Mouse (Mus musculus): ENCODE results near the gene Cdkn2aip. TPM values are rescaled to one million over a fixed set of nuclear protein-coding genes. Genes with fewer than 3 reads are reported as not detected.

Gene Cdkn2aip
- 10.3 and 11.1 TPM in 2 replicates for polyA plus RNA-seq (2012; rRNA removed)

- Histone ChIP-seq H3K4me1 (ENCODE audit: control insufficient read depth, insufficient read depth, low read length) (no peaks in the 10 kb centered on the region; the same call in none of the 2 replicates), H3K27me3 (ENCODE audit: control insufficient read depth, insufficient read depth, low read length) (no peaks in the 10 kb centered on the region), H3K4me3 (replicated peaks; ENCODE audit: insufficient read depth, low read depth, low read length) (peak within 1 kb of the TSS; percentile 63), H3K27ac (ENCODE audit: insufficient read depth, low read length) (peak within 1 kb of the TSS; percentile 71)
- TF ChIP-seq CTCF (IDR thresholded peaks at IDR 0.05; ENCODE audit: borderline replicate concordance, insufficient read depth, low read depth, low read length) (no peak), POLR2A (IDR thresholded peaks at IDR 0.05; ENCODE audit: borderline replicate concordance, insufficient read depth, low read length) (peak; percentile 66)
- peak; percentile 94 for DNase-seq
- WGBS = under 1% methylated on average over 103 of the region's 114 CpGs
These were observed at the start of gene Cdkn2aip for GRCm38 (mm10) chr8:47713761-47714745. Gene Cdkn2aip (minus strand): TSS chr8:47713932.

- 4% methylated on average over 9 of the region's 9 CpGs for WGBS
These were observed 49.5 kb upstream of the Cdkn2aip start for GRCm38 (mm10) chr8:47763194-47763593.

GRCm38 (mm10) chr8:47760685-47761084, 47.0 kb upstream of the Cdkn2aip start:
- WGBS = 43% methylated on average over 11 of the region's 11 CpGs
- Histone ChIP-seq H3K4me3 (replicated peaks; ENCODE audit: insufficient read depth, low read depth, low read length) (no peak overlapping the region), H3K4me1 (ENCODE audit: control insufficient read depth, insufficient read depth, low read length) (no peaks in the 10 kb centered on the region; the same call in 1 of the 2 replicates), H3K27ac (ENCODE audit: insufficient read depth, low read length) (no peak overlapping the region), H3K27me3 (ENCODE audit: control insufficient read depth, insufficient read depth, low read length) (no peaks in the 10 kb centered on the region)
- no peak for DNase-seq
- no peak for TF ChIP-seq CTCF (IDR thresholded peaks at IDR 0.05; ENCODE audit: borderline replicate concordance, insufficient read depth, low read depth, low read length)
- TF ChIP-seq POLR2A (IDR thresholded peaks at IDR 0.05; ENCODE audit: borderline replicate concordance, insufficient read depth, low read length) = no peak

More at GRCm38 (mm10) chr8:47763194-47763593, 49.5 kb upstream of the Cdkn2aip start:
- H3K27ac ChIP-seq (ENCODE audit: insufficient read depth, low read length) = no peak overlapping the region
- no peaks in the 10 kb centered on the region; the same call in 1 of the 2 replicates for H3K4me1 ChIP-seq (ENCODE audit: control insufficient read depth, insufficient read depth, low read length)
- H3K27me3 ChIP-seq (ENCODE audit: control insufficient read depth, insufficient read depth, low read length) = no peaks in the 10 kb centered on the region
- TF ChIP-seq CTCF (IDR thresholded peaks at IDR 0.05; ENCODE audit: borderline replicate concordance, insufficient read depth, low read depth, low read length) (no peak), POLR2A (IDR thresholded peaks at IDR 0.05; ENCODE audit: borderline replicate concordance, insufficient read depth, low read length) (no peak)
- DNase-seq = no peak
- no peak overlapping the region for H3K4me3 ChIP-seq (replicated peaks; ENCODE audit: insufficient read depth, low read depth, low read length)

GRCm38 (mm10) chr8:47760186-47760585, 46.5 kb upstream of the Cdkn2aip start:
- H3K27me3 ChIP-seq (ENCODE audit: control insufficient read depth, insufficient read depth, low read length) = no peaks in the 10 kb centered on the region
- TF ChIP-seq CTCF (IDR thresholded peaks at IDR 0.05; ENCODE audit: borderline replicate concordance, insufficient read depth, low read depth, low read length) (no peak), POLR2A (IDR thresholded peaks at IDR 0.05; ENCODE audit: borderline replicate concordance, insufficient read depth, low read length) (no peak)
- 74% methylated on average over 4 of the region's 4 CpGs for WGBS
- no peak for DNase-seq
- no peak overlapping the region for H3K4me3 ChIP-seq (replicated peaks; ENCODE audit: insufficient read depth, low read depth, low read length)
- H3K27ac ChIP-seq (ENCODE audit: insufficient read depth, low read length) = no peak overlapping the region
- H3K4me1 ChIP-seq (ENCODE audit: control insufficient read depth, insufficient read depth, low read length) = no peaks in the 10 kb centered on the region; the same call in 1 of the 2 replicates

GRCm38 (mm10) chr8:47753121-47753520, 39.4 kb upstream of the Cdkn2aip start:
- no peak overlapping the region for H3K4me3 ChIP-seq (replicated peaks; ENCODE audit: insufficient read depth, low read depth, low read length)
- WGBS = 91% methylated on average over 3 of the region's 3 CpGs
- H3K27ac ChIP-seq (ENCODE audit: insufficient read depth, low read length) = no peak overlapping the region
- TF ChIP-seq POLR2A (IDR thresholded peaks at IDR 0.05; ENCODE audit: borderline replicate concordance, insufficient read depth, low read length) = no peak
- no peak for TF ChIP-seq CTCF (IDR thresholded peaks at IDR 0.05; ENCODE audit: borderline replicate concordance, insufficient read depth, low read depth, low read length)
- no peaks in the 10 kb centered on the region for H3K4me1 ChIP-seq (ENCODE audit: control insufficient read depth, insufficient read depth, low read length)
- no peak for DNase-seq
- no peaks in the 10 kb centered on the region for H3K27me3 ChIP-seq (ENCODE audit: control insufficient read depth, insufficient read depth, low read length)

- no peaks in the 10 kb centered on the region for H3K27me3 ChIP-seq (ENCODE audit: control insufficient read depth, insufficient read depth, low read length)
- H3K4me1 ChIP-seq (ENCODE audit: control insufficient read depth, insufficient read depth, low read length) = no peaks in the 10 kb centered on the region
- H3K27ac ChIP-seq (ENCODE audit: insufficient read depth, low read length) = no peak overlapping the region
- no peak overlapping the region for H3K4me3 ChIP-seq (replicated peaks; ENCODE audit: insufficient read depth, low read depth, low read length)
- no peak for DNase-seq
- TF ChIP-seq POLR2A (IDR thresholded peaks at IDR 0.05; ENCODE audit: borderline replicate concordance, insufficient read depth, low read length) = no peak
- TF ChIP-seq CTCF (IDR thresholded peaks at IDR 0.05; ENCODE audit: borderline replicate concordance, insufficient read depth, low read depth, low read length) = no peak
- WGBS = 51% methylated on average over 14 of the region's 14 CpGs
These were observed 36.4 kb upstream of the Cdkn2aip start for GRCm38 (mm10) chr8:47750096-47750495.

- no peaks in the 10 kb centered on the region for H3K27me3 ChIP-seq (ENCODE audit: control insufficient read depth, insufficient read depth, low read length)
- 76% methylated on average over 8 of the region's 8 CpGs for WGBS
- no peak overlapping the region for H3K27ac ChIP-seq (ENCODE audit: insufficient read depth, low read length)
- DNase-seq = no peak
- H3K4me1 ChIP-seq (ENCODE audit: control insufficient read depth, insufficient read depth, low read length) = no peaks in the 10 kb centered on the region
- H3K4me3 ChIP-seq (replicated peaks; ENCODE audit: insufficient read depth, low read depth, low read length) = no peak overlapping the region
- TF ChIP-seq CTCF (IDR thresholded peaks at IDR 0.05; ENCODE audit: borderline replicate concordance, insufficient read depth, low read depth, low read length) = no peak
These were observed 35.8 kb upstream of the Cdkn2aip start for GRCm38 (mm10) chr8:47749491-47749890.

- H3K4me1 ChIP-seq (ENCODE audit: control insufficient read depth, insufficient read depth, low read length) = no peaks in the 10 kb centered on the region
- no peak overlapping the region for H3K27ac ChIP-seq (ENCODE audit: insufficient read depth, low read length)
- 63% methylated on average over 12 of the region's 12 CpGs for WGBS
- TF ChIP-seq POLR2A (IDR thresholded peaks at IDR 0.05; ENCODE audit: borderline replicate concordance, insufficient read depth, low read length) = no peak
- no peak for TF ChIP-seq CTCF (IDR thresholded peaks at IDR 0.05; ENCODE audit: borderline replicate concordance, insufficient read depth, low read depth, low read length)
- no peaks in the 10 kb centered on the region for H3K27me3 ChIP-seq (ENCODE audit: control insufficient read depth, insufficient read depth, low read length)
- no peak overlapping the region for H3K4me3 ChIP-seq (replicated peaks; ENCODE audit: insufficient read depth, low read depth, low read length)
- no peak for DNase-seq
These were observed 32.6 kb upstream of the Cdkn2aip start for GRCm38 (mm10) chr8:47746304-47746703.
